Mouse (Mus musculus) cerebellum, adult 2 months (tissue): ENCODE results near the gene Itga2.

Experiments
- CTCF ChIP-seq: fragments of 200-500 bp; IDR thresholded peaks from 2 replicates; pipeline ENCODE4 v1.5.1; 2011; ENCODE audit warnings: low read depth, mild to moderate bottlenecking, control low read depth, low read length, moderate library complexity, borderline replicate concordance; ENCODE audit not compliant: insufficient read depth
- POLR2A ChIP-seq: fragments of 200-500 bp; IDR thresholded peaks from 2 replicates; pipeline ENCODE4 v1.6.1; 2011; ENCODE audit warnings: low read length, control low read depth, borderline replicate concordance; ENCODE audit not compliant: insufficient read depth

DNA sequence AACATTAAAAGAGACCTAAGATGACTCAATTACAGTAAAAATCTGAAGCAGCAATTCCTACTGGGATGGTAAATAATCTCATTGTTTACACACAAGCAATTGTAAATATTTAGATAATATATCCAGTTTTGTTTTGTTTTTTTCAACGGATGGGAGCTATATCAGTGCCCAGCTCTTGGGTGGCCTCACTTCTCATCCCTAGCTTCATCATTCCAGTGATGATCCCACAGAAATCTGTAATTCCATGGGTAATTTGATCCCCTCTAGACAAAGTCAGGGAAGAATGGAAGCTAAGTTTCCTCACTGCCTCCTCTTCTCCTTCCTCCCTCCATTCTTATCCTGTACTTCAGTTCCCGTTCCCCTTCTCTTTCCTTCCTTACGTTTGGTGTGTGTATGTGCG is 74.4 kb downstream of the Itga2 start:
- TF ChIP-seq POLR2A: no peak
- no peak for TF ChIP-seq CTCF
